Mouse (Mus musculus): ENCODE measurements at regions not wholly inside any gene's neighbourhood (a gene's known extent, or its start where the extent isn't known, plus 50 kb on each side); places are given as distances from the start of the nearest gene placed in this dataset.

- TF ChIP-seq CTCF (IDR thresholded peaks at IDR 0.05) (no peak), EP300 (IDR thresholded peaks at IDR 0.05) (no peak)
These were observed 497.4 kb downstream of the Tmtc2 start for GRCm38 (mm10) chr10:105076892-105077291.

Data from lung, postnatal 0 days (tissue).